Mouse (Mus musculus) cerebral cortex, adult 2 months (tissue): ENCODE data around the gene Uspl1.

Experiments used
- WGBS: fragments of 180-500 bp; shearing (Covaris S2); methylation state at CpG from one replicate; pipeline ENCODE4 v1.1.7; 2018; 5-methylcytosine and 5-hydroxymethylcytosine counted together

The Uspl1 gene

GRCm38 (mm10) chr5:149257518-149258281, 73.5 kb downstream of the Uspl1 start:
- 66% methylated on average over 14 of the region's 14 CpGs for WGBS

- WGBS: 75% methylated on average over 16 of the region's 16 CpGs
Observed at GRCm38 (mm10) chr5:149259093-149259492, 74.9 kb downstream of the Uspl1 start.

DNA sequence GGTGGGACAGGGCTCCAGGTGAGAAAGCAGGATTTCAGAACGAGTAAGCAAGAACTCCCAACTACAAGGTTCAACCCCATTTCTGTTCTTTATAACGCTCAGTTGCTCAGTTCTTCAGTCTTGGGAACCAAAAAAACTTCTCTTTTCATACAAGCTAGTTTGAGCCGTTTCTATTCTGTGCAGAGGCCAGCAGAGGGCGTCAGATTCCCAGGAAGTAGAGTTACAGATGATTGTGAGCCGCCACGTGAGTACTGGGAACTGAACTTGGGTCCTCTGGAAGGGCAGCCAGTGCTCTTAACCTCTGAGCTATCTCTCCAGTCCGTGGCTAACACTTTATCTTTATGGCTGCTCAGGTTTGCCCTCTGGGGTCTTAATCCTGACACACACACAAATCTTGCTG, 77.3 kb downstream of the Uspl1 start:
- WGBS: 86% methylated on average over 7 of the region's 7 CpGs

DNA sequence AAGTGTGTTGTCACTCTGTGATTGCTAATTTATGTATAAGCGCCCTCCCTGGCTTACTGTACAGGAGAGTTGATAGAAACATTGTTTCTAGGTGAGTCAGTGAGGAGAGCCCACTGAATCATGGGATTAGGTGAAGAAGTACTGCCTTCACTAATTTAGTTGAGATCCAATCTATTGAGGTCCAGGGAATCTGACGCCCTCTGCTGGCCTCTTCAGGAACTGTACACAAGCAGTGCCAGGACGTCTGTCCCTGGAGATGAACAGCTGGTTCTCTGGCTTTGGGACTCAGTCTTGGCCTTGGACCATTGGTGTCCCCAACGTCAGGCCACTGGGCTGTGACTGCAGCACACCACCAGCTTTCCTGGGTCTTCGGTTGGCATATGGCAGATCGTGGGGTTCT, 77.7 kb downstream of the Uspl1 start:
- 75% methylated on average over 6 of the region's 6 CpGs for WGBS

GRCm38 (mm10) chr5:149264405-149264804, 80.3 kb downstream of the Uspl1 start, which contains the start of gene Alox5ap:
TSS of gene Alox5ap (plus strand) at chr5:149264767.
- WGBS: 61% methylated on average over 4 of the region's 4 CpGs

DNA sequence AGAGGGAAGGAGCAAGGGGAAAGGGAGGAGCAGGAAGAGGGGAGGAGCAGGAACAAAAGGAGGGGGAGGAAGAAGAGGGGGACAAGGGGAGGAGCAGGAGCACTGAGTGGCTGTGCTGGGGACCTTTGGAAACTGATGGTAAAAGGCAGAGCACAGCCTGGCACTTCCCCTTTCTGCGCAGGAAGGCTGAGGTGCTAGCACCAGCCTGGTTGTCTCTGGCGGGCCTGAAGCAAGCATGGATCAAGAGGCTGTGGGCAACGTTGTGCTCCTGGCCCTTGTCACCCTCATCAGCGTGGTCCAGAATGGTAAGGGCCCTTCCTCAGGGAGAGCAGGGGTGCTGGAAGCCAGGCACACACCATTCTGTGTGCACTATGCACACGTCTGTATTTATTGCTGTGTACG, 80.7 kb downstream of the Uspl1 start:
- WGBS: 69% methylated on average over 6 of the region's 6 CpGs
